In the genomic region with DNA sequence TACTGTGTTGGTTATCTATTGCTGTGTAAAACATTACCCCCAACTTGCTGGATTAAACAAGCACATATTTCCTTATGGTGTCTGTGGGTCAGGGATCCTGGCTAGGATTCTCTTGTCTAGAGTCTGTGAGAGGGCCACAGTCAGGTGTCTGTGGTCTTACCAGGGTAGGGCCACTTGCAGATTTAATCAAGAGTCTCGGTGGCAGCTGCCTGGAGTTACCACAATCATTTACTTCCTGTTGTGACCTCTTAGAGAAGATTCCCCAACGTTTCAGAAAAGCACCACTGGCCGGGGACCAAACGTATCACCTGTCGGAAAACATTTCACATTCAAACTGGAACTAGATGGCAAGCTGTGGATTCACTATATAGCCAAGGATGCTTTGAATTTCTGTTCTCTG, we compare ENCODE assay signal across 26 mouse cellular contexts. TPM values are rescaled to one million over a fixed set of nuclear protein-coding genes. Genes with fewer than 3 reads are reported as not detected.
A peak's percentile ranks its signal among the peaks of the same experiment; 100 is the strongest.
DNase-seq lines count a peak whose midpoint lies in the region; ATAC-seq lines count a peak whose summit lies in the region.
"Had no signal": no experiment of that assay in that cellular context is flagged by ENCODE, and none has a peak within 500 bp of the region (broad histone marks: within the 10 kb centered on the region; RNA-seq: fewer than 3 reads in every experiment).

No protein-coding gene starts in this region.

- no peaks in the 10 kb centered on the region for H3K9me3 ChIP-seq in midbrain, embryonic 11.5 days (ENCODE audit: control insufficient read depth, low read length)
- H3K9me3 ChIP-seq in midbrain, embryonic 10.5 days (replicated peaks), result no peaks in the 10 kb centered on the region
- H3K9me3 ChIP-seq: embryonic facial prominence, embryonic 13.5 days; embryonic facial prominence, embryonic 15.5 days; forebrain, embryonic 10.5 days; forebrain, embryonic 12.5 days; G1E had no signal

- no peaks in the 10 kb centered on the region for H3K36me3 ChIP-seq in midbrain, embryonic 11.5 days (ENCODE audit: control insufficient read depth, insufficient read depth, low read length)
- H3K36me3 ChIP-seq in midbrain, embryonic 10.5 days, result no peaks in the 10 kb centered on the region
- H3K36me3 ChIP-seq: embryonic facial prominence, embryonic 13.5 days; embryonic facial prominence, embryonic 15.5 days; forebrain, embryonic 10.5 days; forebrain, embryonic 12.5 days; G1E had no signal

- WGBS in midbrain, embryonic 11.5 days, result 83% methylated on average over 5 of the region's 5 CpGs
- 78% methylated on average over 5 of the region's 5 CpGs for WGBS in midbrain, embryonic 10.5 days

- H3K4me1 ChIP-seq in midbrain, embryonic 11.5 days (ENCODE audit: control insufficient read depth, insufficient read depth, low read length), result 0 out of 2 replicates have a peak, but pooled peaks cover 3% of the 10 kb centered on the region
- H3K4me1 ChIP-seq in midbrain, embryonic 10.5 days, result peaks cover 14% of the 10 kb centered on the region
- H3K4me1 ChIP-seq: embryonic facial prominence, embryonic 15.5 days had no signal

- H3K4me2 ChIP-seq in midbrain, embryonic 11.5 days, result no peak overlapping the region
- H3K4me2 ChIP-seq: embryonic facial prominence, embryonic 13.5 days; embryonic facial prominence, embryonic 15.5 days; forebrain, embryonic 12.5 days had no signal

- no peak overlapping the region for H3K4me3 ChIP-seq in midbrain, embryonic 11.5 days (ENCODE audit: low read depth, low read length)
- no peak overlapping the region for H3K4me3 ChIP-seq in midbrain, embryonic 10.5 days
- H3K4me3 ChIP-seq: embryonic facial prominence, embryonic 13.5 days; embryonic facial prominence, embryonic 15.5 days; erythroblast, embryonic 14.5 days; forebrain, embryonic 10.5 days; forebrain, embryonic 12.5 days had no signal

- no peak for ATAC-seq in midbrain, embryonic 11.5 days (ENCODE audit: low FRiP score)
- 0 out of 2 replicates have a peak, but pooled peaks have one; percentile 35 for ATAC-seq in megakaryocyte, adult 5-6 weeks (ENCODE audit: poor library complexity, severe bottlenecking)
- ATAC-seq: activated CD4-positive, CD25-positive, alpha-beta regulatory T cell, adult 4 months; CD4-positive, CD25-positive, alpha-beta regulatory T cell, adult 4 months; forebrain, embryonic 14.5 days; forebrain, embryonic 16.5 days; Patski had no signal

- H3K27me3 ChIP-seq in midbrain, embryonic 11.5 days (ENCODE audit: control insufficient read depth, insufficient read depth, low read length), result no peaks in the 10 kb centered on the region
- H3K27me3 ChIP-seq in midbrain, embryonic 10.5 days (ENCODE audit: low read depth, poor library complexity, severe bottlenecking), result no peaks in the 10 kb centered on the region
- H3K27me3 ChIP-seq: CH12.LX; embryonic facial prominence, embryonic 13.5 days; forebrain, embryonic 12.5 days; Patski had no signal

- DNase-seq in midbrain, embryonic 11.5 days (ENCODE audit: low spot score, missing footprints), result peak; percentile 75
- DNase-seq in midbrain, embryonic 10.5 days (ENCODE audit: low spot score), result no peak
- DNase-seq in 416B (ENCODE audit: low read depth), result peak; percentile 53
- no peak for DNase-seq in adrenal gland, postnatal 36 days
- DNase-seq in adrenal gland, postnatal 4 days (ENCODE audit: low spot score in 2 of 2), result no peak
- DNase-seq: adrenal gland, adult 8-10 months; adrenal gland, postnatal 14 days; cerebellum, adult 11-12 months; cerebellum, adult 2 months; cerebellum, adult 9-10 months; cerebellum, postnatal 10 days; cerebellum, postnatal 25 days; embryo, embryonic 11 days had no signal

- no peak overlapping the region for H3K9ac ChIP-seq in midbrain, embryonic 11.5 days (ENCODE audit: low read length)
- H3K9ac ChIP-seq: embryonic facial prominence, embryonic 13.5 days; embryonic facial prominence, embryonic 15.5 days; forebrain, embryonic 12.5 days had no signal

- no peak overlapping the region for H3K27ac ChIP-seq in midbrain, embryonic 11.5 days (ENCODE audit: low read depth, low read length)
- no peak overlapping the region for H3K27ac ChIP-seq in midbrain, embryonic 10.5 days (replicated peaks)
- H3K27ac ChIP-seq: embryonic facial prominence, embryonic 13.5 days; embryonic facial prominence, embryonic 15.5 days; forebrain, embryonic 12.5 days had no signal

RNA-seq across cellular contexts. Expression of a gene that starts 32.8 kb away (rescaled TPM):
- 46.6 and 48.6 TPM in 2 replicates for polyA plus RNA-seq in midbrain, embryonic 11.5 days (2014; fragmentation: Nextera tagmentation; extraction: Ambion mirVana)
- 28.1 and 31.7 TPM in 2 replicates for polyA plus RNA-seq in midbrain, embryonic 10.5 days (2016; fragmentation: Nextera tagmentation; extraction: Ambion mirVana)
- total RNA-seq in megakaryocyte, adult 5-6 weeks (2015), result 24.4 TPM in 2 replicates
- 30.8 and 39.0 TPM in 2 replicates for total RNA-seq in megakaryocyte, adult 5-6 weeks (2017)
- total RNA-seq in adrenal gland, postnatal 36 days (2021), result 10 to 100 TPM; 54.6 to 82.7 TPM
- total RNA-seq in adrenal gland, postnatal 4 days (2021), result 10 to 100 TPM; 39.3 to 40.5 TPM
- polyA plus RNA-seq: G1E had no signal

Comparison
In these comparisons a context has a peak if more than half of its experiments do, and no peak if none do; other contexts are left out.
1. DNase-seq: peak in midbrain, embryonic 11.5 days (single experiment) and 416B (single experiment); none in midbrain, embryonic 10.5 days (single experiment), adrenal gland, postnatal 36 days (0 of 2) and adrenal gland, postnatal 4 days (0 of 2).